Mouse (Mus musculus) induced T-regulatory cell, adult 2 months (primary cell): ENCODE measurements around the gene Ormdl3.

Experiments
- DNase-seq: peaks from one replicate; pipeline ENCODE4 v3.0.0-alpha.2; 2012; ENCODE audit warnings: low read depth

Gene Ormdl3

GRCm38 (mm10) chr11:98588833-98589281, 1.7 kb upstream of the Ormdl3 start:
- peak; percentile 27 for DNase-seq

GRCm38 (mm10) chr11:98587684-98588546, 747 bp upstream of the Ormdl3 start:
- peak; percentile 89 for DNase-seq

GRCm38 (mm10) chr11:98586087-98586891, 879 bp downstream of the Ormdl3 start:
- DNase-seq: peak; percentile 28

- no peak for DNase-seq
These were observed 2.5 kb downstream of the Ormdl3 start for GRCm38 (mm10) chr11:98584629-98585177.

- DNase-seq: no peak
These were observed 3.0 kb downstream of the Ormdl3 start for GRCm38 (mm10) chr11:98584146-98584545.

- peak; percentile 58 for DNase-seq
These were observed 3.6 kb downstream of the Ormdl3 start for GRCm38 (mm10) chr11:98583571-98583970.

- DNase-seq: no peak
These were observed 4.0 kb downstream of the Ormdl3 start for GRCm38 (mm10) chr11:98583265-98583552.

GRCm38 (mm10) chr11:98582551-98583264, 4.5 kb downstream of the Ormdl3 start:
- no peak for DNase-seq

GRCm38 (mm10) chr11:98582030-98582388, 5.2 kb downstream of the Ormdl3 start:
- DNase-seq: no peak

GRCm38 (mm10) chr11:98581286-98582029, 5.7 kb downstream of the Ormdl3 start:
- DNase-seq: no peak

GRCm38 (mm10) chr11:98580301-98581121, 6.7 kb downstream of the Ormdl3 start:
- no peak for DNase-seq

- no peak for DNase-seq
These were observed 9.4 kb downstream of the Ormdl3 start for GRCm38 (mm10) chr11:98577776-98578175.

GRCm38 (mm10) chr11:98569461-98569860, 17.7 kb downstream of the Ormdl3 start:
- no peak for DNase-seq

GRCm38 (mm10) chr11:98568326-98568725, 18.8 kb downstream of the Ormdl3 start:
- peak; percentile 85 for DNase-seq

- peak; percentile 46 for DNase-seq
These were observed 23.2 kb downstream of the Ormdl3 start for GRCm38 (mm10) chr11:98563921-98564414.

- peak; percentile 79 for DNase-seq
These were observed 24.1 kb downstream of the Ormdl3 start for GRCm38 (mm10) chr11:98563025-98563424.

- DNase-seq: no peak
These were observed 26.2 kb downstream of the Ormdl3 start for GRCm38 (mm10) chr11:98560942-98561341.

GRCm38 (mm10) chr11:98555124-98555700, 32.0 kb downstream of the Ormdl3 start:
- DNase-seq: peak; percentile 67

- DNase-seq: no peak
These were observed 33.2 kb downstream of the Ormdl3 start for GRCm38 (mm10) chr11:98553966-98554365.
